Mouse (Mus musculus) embryo, embryonic 11.5 days (tissue): ENCODE data around the gene Nos2.
"Not testable (repeated sequence)": the region's sequence is repeated elsewhere in the genome, so short reads cannot be mapped to it uniquely, and the experiment has no call there.

Experiments
- DNase-seq: peaks from one replicate; pipeline ENCODE4 v3.0.0-alpha.2; 2012; ENCODE audit warnings: low read depth, low spot score

Nos2 gene

DNA sequence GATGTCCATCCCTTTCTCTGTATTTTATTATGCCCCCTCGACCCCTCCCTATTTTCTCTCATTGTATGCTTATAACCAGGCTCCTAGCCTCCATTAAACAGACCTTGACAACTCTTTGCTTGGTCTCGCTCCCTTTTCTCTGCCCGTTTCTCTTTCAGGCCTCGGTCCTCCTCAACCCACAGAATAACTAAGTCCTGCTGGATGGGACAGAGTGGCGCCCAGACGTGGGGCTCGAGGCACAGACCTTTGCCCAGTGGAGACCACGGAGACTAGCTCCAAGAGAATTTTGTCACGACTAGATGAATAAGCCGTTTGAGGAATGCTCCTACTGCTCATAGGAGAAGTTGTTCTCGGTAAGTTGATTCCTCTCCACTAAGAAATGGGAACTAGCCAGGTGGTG is 68.6 kb downstream of the Nos2 start:
- not testable (repeated sequence) for DNase-seq

- DNase-seq: no peak
These were observed 69.5 kb downstream of the Nos2 start for GRCm38 (mm10) chr11:78990096-78990495.

DNA sequence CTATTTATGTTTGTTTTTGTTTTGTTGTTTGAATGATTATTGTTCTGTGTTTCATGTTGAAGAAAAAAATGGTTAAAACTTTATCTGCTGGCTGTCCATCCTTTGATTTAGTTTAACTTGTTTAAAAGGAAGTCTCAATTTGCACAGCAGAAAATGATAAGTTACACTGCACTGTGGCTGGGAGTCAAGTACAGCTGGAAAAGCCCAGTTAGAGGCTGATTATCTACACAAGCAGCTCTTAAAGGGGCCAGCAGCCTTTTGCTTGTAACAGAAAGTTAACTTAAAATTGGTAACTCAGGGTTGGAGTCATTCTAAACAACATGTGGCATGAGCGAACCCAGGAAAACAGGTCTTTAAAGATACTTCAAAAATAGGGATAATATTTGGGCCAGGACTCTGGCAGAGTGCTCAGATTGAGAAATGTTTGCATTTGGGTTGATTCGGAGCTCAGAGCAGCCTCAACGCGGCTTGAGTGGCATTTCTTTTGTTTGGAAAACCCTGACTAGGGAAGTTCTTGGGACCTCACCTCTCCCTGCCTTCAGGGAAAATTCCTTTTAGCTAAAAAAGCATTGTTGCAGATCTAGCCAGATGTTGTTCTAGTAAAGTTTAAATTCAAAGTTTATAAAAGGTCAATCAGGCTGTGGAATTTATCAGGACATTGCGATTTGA is 70.4 kb downstream of the Nos2 start:
- DNase-seq: not testable (repeated sequence)

DNA sequence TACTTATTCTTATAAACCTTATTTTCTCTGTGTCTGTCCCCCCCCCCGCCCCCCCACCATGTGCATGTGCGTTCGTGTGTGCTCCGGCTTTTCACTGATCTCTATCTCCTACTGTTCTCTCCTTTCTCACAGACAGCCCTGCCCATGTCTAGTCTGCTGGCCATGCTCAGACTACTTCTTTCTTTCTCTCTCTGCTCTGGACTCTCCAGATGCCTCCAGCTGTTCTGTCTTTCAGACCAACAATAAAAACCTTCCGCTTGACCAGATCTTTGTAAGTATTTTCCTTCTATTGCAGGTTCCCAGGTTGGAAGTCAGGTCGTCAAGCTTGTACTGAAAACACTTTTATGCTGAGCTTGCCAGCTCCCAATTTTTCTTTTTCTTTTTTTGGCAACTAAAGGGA is 78.5 kb downstream of the Nos2 start:
- DNase-seq: no peak

DNA sequence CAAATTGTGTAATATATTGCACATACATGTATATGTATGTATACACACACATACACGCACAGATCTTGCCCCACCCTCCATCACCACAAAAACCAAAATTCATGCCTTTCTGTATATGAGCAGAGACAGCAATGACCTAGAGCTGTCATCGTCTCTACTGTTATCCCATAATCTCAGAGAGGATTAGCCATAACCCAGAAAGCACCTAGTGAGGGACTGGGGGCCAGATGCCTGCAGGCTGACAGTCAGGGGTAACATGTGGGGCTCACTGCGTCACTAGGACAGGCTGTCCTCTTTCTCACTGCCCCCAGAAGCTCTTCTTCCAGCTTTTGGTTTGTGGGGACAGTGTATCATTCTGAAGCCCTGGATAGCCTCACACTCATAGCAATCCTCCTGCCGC is 81.3 kb downstream of the Nos2 start:
- DNase-seq: no peak

DNA sequence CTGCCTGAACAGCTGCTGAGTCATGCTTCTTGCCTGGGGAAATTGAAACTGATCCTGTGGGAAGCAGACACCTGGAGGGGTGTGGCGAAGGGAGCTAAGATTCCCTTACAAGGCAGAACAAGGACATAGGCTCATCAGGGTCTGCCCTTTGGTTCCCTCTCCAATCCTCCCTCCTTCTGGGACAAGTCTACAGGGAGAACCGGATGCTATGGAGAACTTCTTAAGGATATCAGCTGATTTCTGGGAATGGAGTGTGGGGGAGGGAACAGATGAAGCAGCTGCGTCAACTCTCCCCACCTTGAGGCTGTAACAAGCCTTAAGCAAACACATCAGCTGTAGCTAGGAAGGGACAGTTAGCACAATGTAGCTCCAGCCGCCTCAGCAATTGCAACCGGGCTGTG is 82.0 kb downstream of the Nos2 start:
- DNase-seq: no peak

GRCm38 (mm10) chr11:79003053-79003768 is 82.6 kb downstream of the Nos2 start:
- no peak for DNase-seq

GRCm38 (mm10) chr11:79003769-79004638 is 83.4 kb downstream of the Nos2 start:
- DNase-seq: no peak

- DNase-seq: no peak
These were observed 85.2 kb downstream of the Nos2 start for GRCm38 (mm10) chr11:79005578-79006394.

DNA sequence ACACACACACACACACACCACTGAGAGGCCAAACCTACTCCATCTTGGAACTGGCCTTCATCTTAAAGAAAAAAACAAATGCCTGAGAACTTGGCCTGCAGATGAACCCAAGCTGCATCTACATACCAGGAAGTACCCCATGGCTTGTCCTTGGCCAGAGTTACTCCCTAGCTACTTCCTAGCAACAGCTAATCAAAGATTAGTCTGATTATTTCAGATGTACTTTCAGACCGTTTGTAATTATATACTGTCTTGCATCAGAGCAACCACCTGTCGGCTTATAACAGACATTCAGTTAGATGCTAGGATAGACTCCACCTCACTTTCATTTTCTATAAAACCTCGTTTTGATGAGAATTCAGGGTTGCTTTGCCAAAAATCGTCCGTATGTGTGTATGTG is 85.8 kb downstream of the Nos2 start:
- DNase-seq: no peak

GRCm38 (mm10) chr11:79007356-79007755 is 86.8 kb downstream of the Nos2 start:
- DNase-seq: not testable (repeated sequence)

DNA sequence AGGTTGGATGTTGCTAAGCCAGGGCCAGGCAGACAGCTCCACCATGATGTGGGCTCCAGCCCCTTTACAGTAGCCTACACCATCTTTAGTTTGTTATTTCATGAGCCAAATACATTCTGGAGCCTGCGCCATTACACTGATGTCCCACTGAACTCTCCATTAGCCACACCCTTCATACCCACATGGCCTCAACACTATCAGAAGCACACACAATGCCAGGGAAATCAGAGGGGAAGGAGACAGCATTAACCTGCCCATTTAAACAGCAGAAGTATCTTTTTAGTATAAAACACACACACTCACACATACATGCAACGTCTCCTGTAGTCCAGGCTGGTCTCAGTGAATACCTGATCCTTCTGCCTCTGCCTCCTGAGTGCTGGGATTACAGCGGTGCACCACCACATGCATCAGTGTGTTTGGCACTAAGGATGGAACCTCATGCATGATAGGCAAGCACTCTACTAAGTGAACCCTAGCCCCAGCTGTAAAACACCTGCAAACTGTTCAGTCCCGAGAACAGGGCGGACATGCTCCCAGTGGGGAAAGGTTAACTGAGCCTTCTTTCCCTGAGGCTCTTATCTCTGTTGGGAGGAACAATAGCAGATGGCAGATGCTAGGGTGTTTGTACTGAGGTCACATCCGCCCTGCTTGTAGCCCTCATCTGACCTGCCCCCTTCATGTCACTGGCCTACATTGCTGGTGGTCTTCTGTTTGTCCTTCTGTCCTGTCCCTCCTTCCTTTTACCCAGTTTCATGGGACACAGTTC is 87.6 kb downstream of the Nos2 start:
- DNase-seq: no peak

- no peak for DNase-seq
These were observed 88.3 kb downstream of the Nos2 start for GRCm38 (mm10) chr11:79008891-79009290.
